Mouse (Mus musculus): ENCODE results near the gene Fbxo17. TPM values are rescaled to one million over a fixed set of nuclear protein-coding genes. Genes with fewer than 3 reads are reported as not detected.

Gene Fbxo17
- polyA plus RNA-seq, 1 experiment: 3.3 TPM

- TF ChIP-seq POLR2A (IDR thresholded peaks at IDR 0.05; ENCODE audit: borderline replicate concordance, extremely low read depth, insufficient read depth, insufficient read length, poor library complexity, severe bottlenecking) (no peak), CTCF (IDR thresholded peaks at IDR 0.05; ENCODE audit: borderline replicate concordance, extremely low read depth, insufficient read depth, insufficient read length) (no peak)
- no peak for DNase-seq (ENCODE audit: low read depth)
Measured at GRCm38 (mm10) chr7:28770309-28770708, 53.7 kb downstream of the Fbxo17 start.

- TF ChIP-seq CTCF (IDR thresholded peaks at IDR 0.05; ENCODE audit: borderline replicate concordance, extremely low read depth, insufficient read depth, insufficient read length) (no peak), POLR2A (IDR thresholded peaks at IDR 0.05; ENCODE audit: borderline replicate concordance, extremely low read depth, insufficient read depth, insufficient read length, poor library complexity, severe bottlenecking) (no peak)
- no peak for DNase-seq (ENCODE audit: low read depth)
Measured at GRCm38 (mm10) chr7:28771867-28772266, 55.3 kb downstream of the Fbxo17 start.

DNA sequence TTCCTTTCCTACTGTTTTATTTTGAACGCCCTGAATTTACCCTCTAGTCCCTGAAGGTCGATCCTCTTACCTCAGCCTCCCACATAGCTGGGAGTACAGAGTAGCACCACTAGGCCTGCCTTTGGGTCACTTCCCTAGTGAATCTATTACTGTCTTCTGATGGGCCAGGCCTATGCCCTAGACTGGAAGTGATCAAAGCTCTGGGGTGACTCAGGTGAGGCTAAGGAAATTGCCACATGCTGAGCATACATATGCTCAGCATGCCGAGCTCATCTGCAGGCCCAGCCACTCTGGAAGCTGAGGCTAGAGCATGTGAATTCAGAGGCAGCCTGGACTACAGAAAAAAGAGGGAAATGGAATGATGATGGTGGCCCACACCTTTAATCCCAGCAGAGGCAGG is 56.6 kb downstream of the Fbxo17 start:
- DNase-seq (ENCODE audit: low read depth): no peak
- TF ChIP-seq POLR2A (IDR thresholded peaks at IDR 0.05; ENCODE audit: borderline replicate concordance, extremely low read depth, insufficient read depth, insufficient read length, poor library complexity, severe bottlenecking) (no peak), CTCF (IDR thresholded peaks at IDR 0.05; ENCODE audit: borderline replicate concordance, extremely low read depth, insufficient read depth, insufficient read length) (no peak)

DNA sequence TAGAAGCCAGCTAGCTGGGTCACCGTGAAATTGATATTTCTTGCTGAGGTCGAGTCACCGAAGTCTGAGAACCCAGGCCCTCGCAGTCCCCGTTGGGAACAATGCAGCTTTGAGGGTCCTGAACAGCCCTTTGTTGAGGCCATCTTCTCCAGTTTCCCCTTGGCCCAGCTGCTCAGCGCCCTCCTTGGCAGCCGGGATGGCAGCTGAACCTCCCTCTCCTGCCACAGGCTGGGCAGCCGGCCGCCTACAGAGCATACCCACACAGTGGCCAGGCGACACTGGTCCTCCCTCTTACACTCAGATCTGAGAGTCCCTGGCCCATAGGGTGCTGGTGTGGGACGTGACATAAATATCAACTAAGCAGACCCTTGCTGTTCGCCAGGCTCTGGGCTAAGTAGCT is 57.6 kb downstream of the Fbxo17 start:
- DNase-seq (ENCODE audit: low read depth): peak; percentile 53
- TF ChIP-seq POLR2A (IDR thresholded peaks at IDR 0.05; ENCODE audit: borderline replicate concordance, extremely low read depth, insufficient read depth, insufficient read length, poor library complexity, severe bottlenecking) (no peak), CTCF (IDR thresholded peaks at IDR 0.05; ENCODE audit: borderline replicate concordance, extremely low read depth, insufficient read depth, insufficient read length) (no peak)

GRCm38 (mm10) chr7:28775129-28775528 is 58.5 kb downstream of the Fbxo17 start:
- peak; percentile 36 for DNase-seq (ENCODE audit: low read depth)
- TF ChIP-seq POLR2A (IDR thresholded peaks at IDR 0.05; ENCODE audit: borderline replicate concordance, extremely low read depth, insufficient read depth, insufficient read length, poor library complexity, severe bottlenecking): no peak
- TF ChIP-seq CTCF (IDR thresholded peaks at IDR 0.05; ENCODE audit: borderline replicate concordance, extremely low read depth, insufficient read depth, insufficient read length): no peak

DNA sequence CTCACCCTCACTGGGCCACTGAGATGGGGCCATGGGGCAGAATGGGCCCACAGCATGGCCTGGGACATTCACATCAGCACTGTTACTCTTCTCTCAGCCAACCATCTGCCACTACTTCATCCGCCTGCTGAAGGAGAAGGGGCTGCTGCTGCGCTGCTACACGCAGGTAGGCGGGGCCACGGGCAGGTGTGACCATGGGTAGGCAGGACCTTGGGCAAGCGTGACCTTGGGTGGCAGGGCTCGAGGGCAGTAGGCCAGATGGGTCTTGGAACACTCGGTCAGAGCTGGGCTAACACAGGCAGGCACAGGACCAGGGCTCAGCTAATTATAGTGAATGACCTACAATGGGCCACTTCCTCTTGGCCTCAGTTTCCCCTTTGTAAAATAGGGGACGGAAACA is 62.2 kb downstream of the Fbxo17 start:
- TF ChIP-seq POLR2A (IDR thresholded peaks at IDR 0.05; ENCODE audit: borderline replicate concordance, extremely low read depth, insufficient read depth, insufficient read length, poor library complexity, severe bottlenecking) (no peak), CTCF (IDR thresholded peaks at IDR 0.05; ENCODE audit: borderline replicate concordance, extremely low read depth, insufficient read depth, insufficient read length) (no peak)
- DNase-seq (ENCODE audit: low read depth): no peak

GRCm38 (mm10) chr7:28780067-28780658 is 63.6 kb downstream of the Fbxo17 start:
- peak; percentile 89 for DNase-seq (ENCODE audit: low read depth)
- TF ChIP-seq CTCF (IDR thresholded peaks at IDR 0.05; ENCODE audit: borderline replicate concordance, extremely low read depth, insufficient read depth, insufficient read length) (peak; percentile 79), POLR2A (IDR thresholded peaks at IDR 0.05; ENCODE audit: borderline replicate concordance, extremely low read depth, insufficient read depth, insufficient read length, poor library complexity, severe bottlenecking) (no peak)

DNA sequence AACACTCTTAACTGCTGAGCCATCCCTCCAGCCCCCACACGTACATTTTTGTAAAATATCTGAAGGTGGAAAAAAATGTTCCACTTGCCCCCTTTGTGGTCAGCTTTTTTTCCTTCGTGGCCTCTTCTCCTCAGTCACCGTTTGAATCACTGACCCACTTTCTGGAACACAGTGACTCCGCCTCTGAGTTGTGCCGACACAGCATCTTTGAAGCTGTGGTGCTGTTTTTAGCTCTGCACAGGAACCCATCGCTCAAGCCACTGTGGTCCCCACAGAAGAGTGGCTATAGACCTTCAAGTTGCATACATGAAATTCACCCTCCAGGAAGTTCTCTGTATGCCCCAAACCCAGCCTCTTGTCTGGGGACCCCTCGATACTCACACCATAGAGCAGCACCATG is 64.3 kb downstream of the Fbxo17 start:
- no peak for DNase-seq (ENCODE audit: low read depth)
- TF ChIP-seq CTCF (IDR thresholded peaks at IDR 0.05; ENCODE audit: borderline replicate concordance, extremely low read depth, insufficient read depth, insufficient read length) (no peak), POLR2A (IDR thresholded peaks at IDR 0.05; ENCODE audit: borderline replicate concordance, extremely low read depth, insufficient read depth, insufficient read length, poor library complexity, severe bottlenecking) (no peak)

- TF ChIP-seq POLR2A (IDR thresholded peaks at IDR 0.05; ENCODE audit: borderline replicate concordance, extremely low read depth, insufficient read depth, insufficient read length, poor library complexity, severe bottlenecking): no peak
- TF ChIP-seq CTCF (IDR thresholded peaks at IDR 0.05; ENCODE audit: borderline replicate concordance, extremely low read depth, insufficient read depth, insufficient read length): no peak
- DNase-seq (ENCODE audit: low read depth): no peak
Measured at GRCm38 (mm10) chr7:28781261-28781663, 64.7 kb downstream of the Fbxo17 start.

DNA sequence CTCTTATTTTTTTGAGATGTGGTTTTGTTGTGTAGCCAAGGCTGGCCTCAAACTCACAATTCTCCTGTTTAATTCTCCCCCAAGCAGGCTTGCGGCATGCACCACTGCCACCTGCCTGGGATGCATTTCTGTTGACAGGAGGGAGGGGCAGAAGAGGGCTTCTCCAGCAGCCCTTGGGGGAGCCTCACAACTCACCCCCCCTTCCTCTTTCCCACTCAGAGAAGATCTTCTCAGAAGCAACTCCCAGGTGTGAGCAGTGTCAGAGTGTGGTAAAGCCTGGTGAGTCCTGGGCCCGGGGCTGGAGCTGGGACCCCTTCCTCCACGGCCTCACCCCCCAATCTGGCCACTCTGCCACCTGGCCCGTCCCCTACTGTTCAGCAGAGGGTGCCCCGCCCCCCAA is 68.6 kb downstream of the Fbxo17 start:
- TF ChIP-seq CTCF (IDR thresholded peaks at IDR 0.05; ENCODE audit: borderline replicate concordance, extremely low read depth, insufficient read depth, insufficient read length): no peak
- TF ChIP-seq POLR2A (IDR thresholded peaks at IDR 0.05; ENCODE audit: borderline replicate concordance, extremely low read depth, insufficient read depth, insufficient read length, poor library complexity, severe bottlenecking): no peak
- no peak for DNase-seq (ENCODE audit: low read depth)

Other genes starting within 250 kb of the Fbxo17 start
- not detected in 2 replicates for gene Ifnl2, start 206.3 kb upstream of the Fbxo17 start, polyA plus RNA-seq (2012; rRNA removed)
- gene Ifnl3, start 194.0 kb upstream of the Fbxo17 start, polyA plus RNA-seq (2012; rRNA removed): not detected in 2 replicates
- gene Sycn, start 175.9 kb upstream of the Fbxo17 start, polyA plus RNA-seq (2012; rRNA removed): not detected in 2 replicates
- gene Nccrp1, start 169.6 kb upstream of the Fbxo17 start, polyA plus RNA-seq (2012; rRNA removed): 0.08 and 0.11 TPM in 2 replicates
- 83.9 and 92.0 TPM in 2 replicates for gene Samd4b, start 118.7 kb upstream of the Fbxo17 start, polyA plus RNA-seq (2012; rRNA removed)
- 18.9 and 21.3 TPM in 2 replicates for gene Pak4, start 118.6 kb upstream of the Fbxo17 start, polyA plus RNA-seq (2012; rRNA removed)
- 0.11 and 0.30 TPM in 2 replicates for gene Acp7, start 85.5 kb upstream of the Fbxo17 start, polyA plus RNA-seq (2012; rRNA removed)
- gene Fbxo27, start 24.0 kb upstream of the Fbxo17 start, polyA plus RNA-seq (2012; rRNA removed): 18.0 and 22.0 TPM in 2 replicates
- gene Mrps12, start 25.0 kb downstream of the Fbxo17 start, polyA plus RNA-seq (2012; rRNA removed): 68.0 and 91.1 TPM in 2 replicates
- 22.5 and 27.4 TPM in 2 replicates for gene Sars2, start 25.2 kb downstream of the Fbxo17 start, polyA plus RNA-seq (2012; rRNA removed)
- gene Ccer2, start 39.4 kb downstream of the Fbxo17 start, polyA plus RNA-seq (2012; rRNA removed): 0.33 TPM in 1 of 2 replicates, not detected in the other
- 119 and 125 TPM in 2 replicates for gene Sirt2, start 49.9 kb downstream of the Fbxo17 start, polyA plus RNA-seq (2012; rRNA removed)
- gene Nfkbib, start 50.7 kb downstream of the Fbxo17 start, polyA plus RNA-seq (2012; rRNA removed): 32.7 and 34.7 TPM in 2 replicates
- gene Rinl, start 72.2 kb downstream of the Fbxo17 start, polyA plus RNA-seq (2012; rRNA removed): 0.90 and 1.1 TPM in 2 replicates
- 444 and 451 TPM in 2 replicates for gene Hnrnpl, start 91.7 kb downstream of the Fbxo17 start, polyA plus RNA-seq (2012; rRNA removed)
- gene Ech1, start 108.4 kb downstream of the Fbxo17 start, polyA plus RNA-seq (2012; rRNA removed): 77.8 and 100 TPM in 2 replicates
- gene Lgals4, start 117.0 kb downstream of the Fbxo17 start, polyA plus RNA-seq (2012; rRNA removed): 6.0 and 7.0 TPM in 2 replicates
- gene Lgals7, start 147.0 kb downstream of the Fbxo17 start, polyA plus RNA-seq (2012; rRNA removed): 30.7 and 31.2 TPM in 2 replicates
- gene Capn12, start 164.6 kb downstream of the Fbxo17 start, polyA plus RNA-seq (2012; rRNA removed): 0.08 and 0.16 TPM in 2 replicates
- 134 and 173 TPM in 2 replicates for gene Actn4, start 245.5 kb downstream of the Fbxo17 start, polyA plus RNA-seq (2012; rRNA removed)

Data from brain, embryonic 14.5 days (tissue).